Mouse (Mus musculus) activated CD4-positive, CD25-positive, alpha-beta regulatory T cell, adult 4 months (primary cell): Measurements from ENCODE around the gene Chad. TPM values are rescaled to one million over a fixed set of nuclear protein-coding genes. Genes with fewer than 3 reads are reported as not detected.

Source experiments
- ATAC-seq: one replicate; pipeline ENCODE4 v1.8.0; 2017
- polyA plus RNA-seq, 2 experiments: library from polyadenylated mRNA; unstranded; fragments of 100-300 nt; shearing (Covaris generic); gene quantifications; one replicate each; pipeline ENCODE4 v1.2.1; 2017

Chad gene
- polyA plus RNA-seq: under 1 TPM in 1 of 2 experiments, not detected in 1; 0.38 TPM

GRCm38 (mm10) chr11:94564437-94565150 lies at the start of gene Chad:
Chad (plus strand) TSS chr11:94565047.
- peak; percentile 63 for ATAC-seq

GRCm38 (mm10) chr11:94521219-94521843 lies 43.5 kb upstream of the Chad start, which contains the start of gene Mycbpap:
Mycbpap (minus strand) TSS chr11:94521742.
- no peak for ATAC-seq

DNA sequence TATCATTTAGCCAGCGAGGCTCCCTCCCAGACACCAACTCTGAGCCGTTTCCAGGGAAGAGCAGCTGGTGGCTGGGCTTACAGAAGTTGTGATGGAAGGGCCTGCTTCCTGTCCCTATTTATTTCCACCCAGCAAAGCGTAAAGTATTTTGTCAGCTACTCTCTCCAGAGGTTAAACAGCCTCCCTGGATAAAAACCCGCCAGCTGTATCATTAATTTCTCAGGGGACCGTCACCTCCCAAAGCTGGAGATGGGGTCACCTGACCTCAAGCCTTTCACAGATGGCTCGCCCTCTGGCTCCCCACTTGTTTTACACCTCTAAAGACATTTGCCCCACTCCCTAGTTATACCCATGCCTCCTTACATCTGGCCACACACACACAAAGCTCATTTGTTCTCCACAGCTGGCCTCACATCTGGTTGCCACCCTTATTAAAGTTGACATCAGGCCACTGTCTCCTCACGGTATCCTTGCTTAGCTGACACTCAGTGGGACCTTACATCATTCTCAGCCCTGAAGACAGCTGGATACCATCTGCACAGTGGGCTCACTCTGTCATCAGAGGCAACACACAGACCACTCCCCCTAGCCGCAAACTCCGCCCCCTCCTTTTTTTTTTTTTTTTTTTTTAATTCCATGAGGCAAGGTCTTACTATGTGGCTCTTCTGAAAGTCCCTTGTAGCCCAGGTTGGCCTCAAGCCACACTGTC lies 38.5 kb upstream of the Chad start:
- no peak for ATAC-seq

GRCm38 (mm10) chr11:94528879-94529278 lies 36.0 kb upstream of the Chad start:
- no peak for ATAC-seq

DNA sequence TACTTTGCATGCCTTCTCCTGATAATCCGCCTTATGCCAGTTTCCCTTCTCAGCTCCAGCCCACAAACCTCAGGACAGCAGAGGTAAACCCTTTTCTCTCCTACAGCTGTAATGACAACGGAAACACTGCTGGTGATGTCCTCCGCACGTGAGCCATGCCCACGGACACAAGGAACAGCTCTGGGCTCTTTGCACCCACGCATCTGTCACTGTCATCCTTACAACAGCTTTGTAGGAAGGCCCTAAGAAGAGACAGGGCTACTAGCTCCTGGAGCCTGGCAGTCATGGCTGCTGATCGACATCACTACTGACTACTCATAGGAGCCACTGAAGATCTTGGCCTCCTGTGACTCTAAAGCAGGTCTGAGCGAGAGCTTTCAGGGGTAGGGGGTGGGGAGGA lies 31.7 kb upstream of the Chad start:
- no peak for ATAC-seq

DNA sequence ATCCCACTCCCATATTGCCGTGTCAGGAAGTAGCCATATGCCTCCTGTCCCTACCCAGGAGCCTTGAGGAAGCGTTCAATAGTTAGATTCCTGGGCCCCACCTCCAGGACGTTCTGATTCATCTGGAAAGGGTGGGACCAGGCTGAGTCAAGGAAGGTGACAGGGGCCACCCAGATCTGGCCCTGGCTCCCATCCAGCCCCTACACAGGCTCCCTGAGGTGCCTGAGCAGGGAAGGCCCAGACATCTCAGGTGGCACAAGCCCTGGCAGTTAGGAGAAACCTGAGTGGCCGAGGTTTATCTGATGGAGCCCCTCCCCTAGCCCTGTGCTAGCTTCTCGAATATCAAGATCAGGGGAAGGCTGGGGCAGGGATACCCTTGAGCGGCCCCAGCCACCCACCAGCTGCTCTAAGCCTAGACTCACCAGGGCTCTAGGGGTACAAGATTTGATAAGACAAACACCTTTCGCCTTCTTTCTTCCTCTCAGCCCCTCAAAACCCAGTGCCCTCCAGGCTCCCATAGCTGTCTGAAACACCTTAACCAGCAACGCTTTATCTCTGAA lies 26.0 kb upstream of the Chad start:
- no peak for ATAC-seq

GRCm38 (mm10) chr11:94539761-94540160 lies 25.1 kb upstream of the Chad start:
- ATAC-seq: no peak

DNA sequence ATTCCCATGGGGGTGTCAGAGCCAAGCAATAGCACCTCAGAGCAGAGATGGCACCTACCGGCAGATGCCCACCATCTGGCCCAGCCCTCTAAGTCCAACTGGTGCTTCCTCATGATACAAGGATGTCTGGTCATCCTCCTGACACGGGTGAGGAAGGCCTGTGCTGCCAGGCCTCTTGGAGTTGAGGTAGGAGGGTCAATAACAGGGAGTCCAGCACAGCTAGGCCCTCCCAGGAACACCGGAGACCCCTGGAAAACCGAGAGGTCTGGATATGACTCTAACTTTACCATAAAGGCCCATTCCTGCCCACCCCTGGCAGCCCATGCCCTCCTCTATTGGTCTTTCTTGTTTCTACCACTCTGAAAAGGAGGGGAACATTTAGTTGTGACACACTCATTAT lies 22.4 kb upstream of the Chad start:
- no peak for ATAC-seq

GRCm38 (mm10) chr11:94543344-94543743 lies 21.5 kb upstream of the Chad start:
- ATAC-seq: no peak

DNA sequence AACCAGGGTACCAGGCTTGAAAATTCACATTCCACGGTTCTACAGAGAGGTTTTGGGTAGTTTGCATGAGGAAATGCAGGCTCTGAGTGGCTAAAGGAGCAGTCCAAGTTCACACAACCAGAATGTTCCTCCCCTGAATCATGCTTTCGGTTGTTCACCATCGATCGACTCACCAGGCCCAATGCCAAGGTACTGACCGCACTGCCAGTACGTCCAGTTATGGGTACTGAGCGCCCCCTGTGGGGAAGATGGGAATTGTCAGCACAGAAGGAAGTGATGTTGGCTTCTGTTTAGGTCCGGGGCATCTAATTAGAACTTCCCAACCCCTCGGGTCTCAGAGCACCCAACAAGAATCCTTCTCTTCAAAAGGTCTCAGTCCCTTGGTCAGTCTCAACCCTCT lies 20.9 kb upstream of the Chad start:
- no peak for ATAC-seq

- ATAC-seq: no peak
These were observed 20.4 kb upstream of the Chad start for GRCm38 (mm10) chr11:94544422-94544821.

DNA sequence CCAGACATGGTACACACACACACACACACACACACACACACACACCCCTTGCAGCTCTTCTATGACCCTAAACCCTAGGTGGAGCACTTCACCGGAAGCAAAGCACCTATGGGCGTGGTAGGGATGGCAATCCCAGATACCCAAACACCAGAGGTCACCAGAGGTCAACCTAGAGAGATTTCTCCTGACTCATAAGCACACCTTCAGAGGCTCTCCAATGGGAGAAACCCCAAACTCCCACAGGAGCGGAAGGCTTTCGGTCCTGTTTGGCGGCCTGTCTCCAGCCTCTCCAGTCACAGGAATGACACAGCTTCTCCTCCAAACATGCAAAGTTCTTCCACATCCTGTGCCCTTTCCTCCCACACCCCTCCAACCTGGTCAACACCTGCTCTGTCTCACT lies 18.5 kb upstream of the Chad start:
- ATAC-seq: no peak

DNA sequence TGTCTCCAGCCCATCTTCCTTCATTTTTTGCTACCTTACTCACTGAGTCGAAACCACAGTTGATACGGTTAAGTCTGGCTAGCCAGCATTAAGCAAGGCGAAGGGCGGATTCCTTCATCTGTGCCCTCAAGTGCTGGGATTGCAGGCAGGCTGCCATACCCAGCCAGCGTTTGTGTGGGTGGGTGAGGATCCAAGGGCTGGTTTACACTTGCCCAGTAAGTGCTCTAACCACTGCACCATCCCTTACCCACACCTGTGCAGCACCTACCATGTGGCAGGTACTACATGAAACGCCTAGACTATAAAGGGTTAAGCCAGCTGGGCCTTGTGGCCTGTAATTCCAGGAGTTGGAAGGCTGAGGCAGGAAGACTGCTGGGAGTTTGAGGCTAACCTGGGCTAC lies 17.6 kb upstream of the Chad start:
- no peak for ATAC-seq

- ATAC-seq: peak; percentile 6
These were observed 16.6 kb upstream of the Chad start for GRCm38 (mm10) chr11:94548041-94548784.

- peak; percentile 87 for ATAC-seq
These were observed 15.8 kb upstream of the Chad start, which contains the start of gene Rsad1 for GRCm38 (mm10) chr11:94548888-94549690. Rsad1 (minus strand) TSS chr11:94549255.

DNA sequence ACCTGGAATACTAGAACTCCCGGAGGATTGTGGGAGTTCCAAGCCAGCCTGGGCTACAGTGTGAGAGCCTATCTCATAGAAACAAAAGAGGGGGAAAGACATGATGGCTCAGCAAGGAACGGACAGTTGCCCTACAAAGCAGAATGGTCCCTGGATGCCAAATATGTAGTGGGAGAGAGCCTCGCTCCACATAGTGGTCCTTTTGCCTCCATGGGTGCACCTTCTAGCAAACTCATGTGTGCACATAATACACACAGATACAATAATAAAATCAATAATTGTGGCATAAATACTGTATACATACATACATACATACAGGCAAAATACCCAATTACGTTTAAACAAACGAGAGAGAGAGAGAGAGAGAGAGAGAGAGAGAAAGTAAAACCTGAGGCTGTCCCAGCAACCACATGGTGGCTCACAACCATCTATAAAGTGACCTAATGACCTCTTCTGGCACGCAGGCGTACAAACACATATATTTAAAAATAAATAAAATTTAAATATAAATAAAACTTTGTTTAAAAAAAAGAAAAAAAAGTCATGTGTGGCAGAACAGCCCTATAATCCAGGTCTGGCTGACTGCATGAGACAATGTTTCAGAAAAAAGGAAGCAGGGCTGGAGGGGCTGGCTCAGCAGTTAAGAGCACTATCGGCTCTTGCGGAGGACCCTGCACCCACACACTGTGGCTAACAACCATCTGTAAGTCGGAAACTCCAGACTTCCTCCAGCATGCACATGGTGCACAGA lies 15.0 kb upstream of the Chad start:
- ATAC-seq: no peak

DNA sequence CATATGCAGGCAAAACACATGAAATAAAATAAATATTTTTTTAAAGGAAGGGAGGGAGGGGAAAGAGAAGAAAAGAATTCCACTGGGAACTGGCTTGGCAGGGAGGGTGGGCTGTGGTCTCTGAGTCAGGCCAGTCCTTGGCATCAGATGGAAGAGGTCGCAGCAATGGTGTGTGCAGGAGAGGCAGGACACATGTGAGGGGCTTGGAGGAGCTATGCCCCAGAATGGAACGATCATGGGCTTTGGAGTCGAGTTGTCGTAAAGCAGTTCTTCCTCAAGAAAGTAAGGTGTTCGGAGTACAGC lies 14.5 kb upstream of the Chad start:
- no peak for ATAC-seq

GRCm38 (mm10) chr11:94558226-94558625 lies 6.6 kb upstream of the Chad start:
- no peak for ATAC-seq

DNA sequence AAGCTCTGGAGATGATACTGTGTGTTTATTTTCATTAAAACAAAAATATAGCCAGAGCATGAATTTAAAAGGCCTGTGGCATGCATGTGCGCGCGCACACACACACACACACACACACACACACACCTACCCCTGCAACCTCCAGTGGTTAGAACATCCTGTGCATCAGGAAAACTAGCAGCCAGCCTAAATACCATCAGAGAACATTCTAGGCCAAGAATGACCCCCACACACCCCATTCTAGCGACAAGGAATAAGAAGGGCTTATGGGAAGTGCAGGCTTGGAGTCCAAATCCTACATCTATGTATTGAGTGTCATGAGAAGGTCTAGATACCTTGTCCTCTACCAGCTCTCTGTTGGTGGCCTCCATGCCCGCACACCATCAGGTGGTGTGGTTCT lies 1.5 kb upstream of the Chad start:
- ATAC-seq: no peak

DNA sequence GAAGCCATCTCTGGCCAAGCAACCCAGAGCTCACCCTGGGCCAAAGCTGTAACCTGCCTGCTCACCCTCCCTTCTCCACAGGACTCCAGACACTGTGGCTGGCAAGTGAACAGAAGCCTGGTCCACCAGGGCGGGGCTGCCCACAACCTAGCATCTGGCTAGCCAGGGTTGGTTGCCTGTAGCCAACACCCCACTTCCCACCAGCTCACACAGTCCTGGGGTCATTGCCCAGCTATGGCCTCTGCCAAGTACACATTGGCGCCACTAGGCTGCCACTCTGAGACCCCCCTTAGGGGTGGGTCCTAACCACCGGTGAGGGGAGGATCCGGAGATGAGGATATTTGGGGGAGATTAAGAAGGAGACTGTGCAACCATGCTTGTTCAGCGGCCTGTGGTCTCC lies 1.0 kb upstream of the Chad start:
- no peak for ATAC-seq

- peak; percentile 46 for ATAC-seq
These were observed 268 bp downstream of the Chad start for GRCm38 (mm10) chr11:94565151-94565479.
